Mouse (Mus musculus) MEL (cell line): ENCODE results near the gene Rnf145. TPM values are rescaled to one million over a fixed set of nuclear protein-coding genes. Genes with fewer than 3 reads are reported as not detected.

ENCODE experiments used
- DNase-seq: peaks from one replicate; pipeline ENCODE4 v3.0.0; 2011; ENCODE audit warnings: low read depth, low spot score
- H3K27ac ChIP-seq: 2 replicates; pipeline ENCODE4 v1.5.1; 2012; ENCODE audit warnings: low read depth, mild to moderate bottlenecking, control low read depth, low read length, moderate library complexity; ENCODE audit not compliant: control insufficient read depth
- H3K27me3 ChIP-seq, 2 experiments: fragments of 150-350 bp in 1 of 2; sonication (generic) in 1 of 2; 2 replicates each; pipeline ENCODE4 v1.6.1; 2012; ENCODE audit warnings: low read length in 2 of 2, mild to moderate bottlenecking in 2 of 2, improper control_type of control experiment in 1 of 2, moderate library complexity in 1 of 2; ENCODE audit not compliant: insufficient read depth in 2 of 2, control insufficient read depth in 1 of 2
- H3K36me3 ChIP-seq, 2 experiments: 2 replicates each; pipeline ENCODE4 v1.6.1; 2012 to 2014; ENCODE audit warnings: low read length in 2 of 2, improper control_type of control experiment in 1 of 2, inconsistent platforms in 1 of 2, mild to moderate bottlenecking in 1 of 2; ENCODE audit not compliant: insufficient read depth in 2 of 2, control insufficient read depth in 1 of 2
- H3K4me1 ChIP-seq, 2 experiments: fragments of 150-350 bp in 1 of 2; sonication (generic) in 1 of 2; 2 replicates each; pipeline ENCODE4 v1.6.1; 2012; ENCODE audit warnings: low read length in 2 of 2, improper control_type of control experiment in 1 of 2, mild to moderate bottlenecking in 1 of 2; ENCODE audit not compliant: insufficient read depth in 2 of 2, control insufficient read depth in 1 of 2
- H3K4me3 ChIP-seq, 2 experiments: fragments of 150-350 bp in 1 of 2; sonication (generic) in 1 of 2; 2 replicates each; pipeline ENCODE4 v1.5.1; 2012; ENCODE audit warnings: low read depth in 2 of 2, low read length in 2 of 2, mild to moderate bottlenecking in 2 of 2, moderate library complexity in 2 of 2, control low read depth in 1 of 2, improper control_type of control experiment in 1 of 2; ENCODE audit not compliant: control insufficient read depth in 1 of 2, insufficient read depth in 1 of 2
- H3K79me2 ChIP-seq: 2 replicates; pipeline ENCODE4 v1.6.1; 2012; ENCODE audit warnings: mild to moderate bottlenecking, low read length, moderate library complexity; ENCODE audit not compliant: control insufficient read depth, poor library complexity, insufficient read depth
- H3K9ac ChIP-seq: 2 replicates; pipeline ENCODE4 v1.6.1; 2012; ENCODE audit warnings: low read depth, mild to moderate bottlenecking, control low read depth, low read length, moderate library complexity; ENCODE audit not compliant: control insufficient read depth, poor library complexity, severe bottlenecking
- H3K9me3 ChIP-seq: fragments of 150-350 bp; sonication (generic); replicated peaks from 2 replicates; pipeline ENCODE4 v1.6.1; 2012; ENCODE audit warnings: mild to moderate bottlenecking, low read length, improper control_type of control experiment, moderate library complexity; ENCODE audit not compliant: insufficient read depth
- BHLHE40 ChIP-seq: IDR thresholded peaks from 2 replicates; pipeline ENCODE4 v1.6.1; 2012; ENCODE audit warnings: low read depth, mild to moderate bottlenecking, inconsistent platforms, low read length, improper control_type of control experiment, borderline replicate concordance
- CHD1 ChIP-seq: IDR thresholded peaks from 2 replicates; pipeline ENCODE4 v1.6.1; 2012; ENCODE audit warnings: low read depth, mild to moderate bottlenecking, inconsistent platforms, low read length, improper control_type of control experiment
- E2F4 ChIP-seq: IDR thresholded peaks from 2 replicates; pipeline ENCODE4 v1.6.1; 2011; ENCODE audit warnings: low read depth, low read length, improper control_type of control experiment, borderline replicate concordance
- EP300 ChIP-seq, 2 experiments: IDR thresholded peaks; 2 replicates each; pipeline ENCODE4 v1.6.1; 2011; ENCODE audit warnings: improper control_type of control experiment in 2 of 2, low read length in 2 of 2, low read depth in 1 of 2, mild to moderate bottlenecking in 1 of 2
- ETS1 ChIP-seq: IDR thresholded peaks from 2 replicates; pipeline ENCODE4 v1.6.1; 2012; ENCODE audit warnings: low read depth, mild to moderate bottlenecking, inconsistent platforms, low read length, improper control_type of control experiment, moderate library complexity
- GABPA ChIP-seq: IDR thresholded peaks from 2 replicates; pipeline ENCODE4 v1.6.1; 2012; ENCODE audit warnings: low read depth, mild to moderate bottlenecking, inconsistent platforms, low read length, improper control_type of control experiment, moderate library complexity
- HCFC1 ChIP-seq: IDR thresholded peaks from 2 replicates; pipeline ENCODE4 v1.6.1; 2012; ENCODE audit warnings: low read depth, mild to moderate bottlenecking, inconsistent platforms, low read length, improper control_type of control experiment, moderate library complexity
- KAT2A ChIP-seq: conservative IDR thresholded peaks from 2 replicates; pipeline ENCODE4 v1.6.1; 2012; ENCODE audit warnings: low read depth, low read length, improper control_type of control experiment, inconsistent platforms
- MAZ ChIP-seq: IDR thresholded peaks from 2 replicates; pipeline ENCODE4 v1.6.1; 2012; ENCODE audit warnings: low read depth, mild to moderate bottlenecking, inconsistent platforms, low read length, improper control_type of control experiment
- MYC ChIP-seq: IDR thresholded peaks from 2 replicates; pipeline ENCODE4 v1.6.1; 2011; ENCODE audit warnings: low read depth, mild to moderate bottlenecking, low read length, improper control_type of control experiment, moderate library complexity
- POLR2A ChIP-seq, 2 experiments: IDR thresholded peaks; 2 replicates each; pipeline ENCODE4 v1.6.1; 2011 to 2012; ENCODE audit warnings: low read length in 2 of 2, mild to moderate bottlenecking in 2 of 2, control low read depth in 1 of 2, improper control_type of control experiment in 1 of 2, low read depth in 1 of 2, moderate library complexity in 1 of 2; ENCODE audit not compliant: control insufficient read depth in 1 of 2, insufficient read depth in 1 of 2, poor library complexity in 1 of 2
- POLR2AphosphoS5 ChIP-seq: IDR thresholded peaks from 2 replicates; pipeline ENCODE4 v1.6.1; 2012; ENCODE audit warnings: low read depth, borderline replicate concordance, mild to moderate bottlenecking, inconsistent platforms, low read length, moderate library complexity, mixed read lengths
- SIN3A ChIP-seq: IDR thresholded peaks from 2 replicates; pipeline ENCODE4 v1.6.1; 2012; ENCODE audit warnings: low read length, improper control_type of control experiment, inconsistent platforms
- TAL1 ChIP-seq: IDR thresholded peaks from 2 replicates; pipeline ENCODE4 v1.6.1; 2012; ENCODE audit warnings: mild to moderate bottlenecking, inconsistent platforms, low read length, moderate library complexity, mixed read lengths
- TBP ChIP-seq: IDR thresholded peaks from 2 replicates; pipeline ENCODE4 v1.8.0; 2011; ENCODE audit warnings: low read depth, low read length, improper control_type of control experiment
- TCF12 ChIP-seq: IDR thresholded peaks from 2 replicates; pipeline ENCODE4 v1.6.1; 2014; ENCODE audit warnings: low read depth, mild to moderate bottlenecking, inconsistent platforms, low read length, improper control_type of control experiment, moderate library complexity
- UBTF ChIP-seq: IDR thresholded peaks from 2 replicates; pipeline ENCODE4 v1.6.1; 2012; ENCODE audit warnings: low read depth, mild to moderate bottlenecking, inconsistent platforms, low read length, improper control_type of control experiment, moderate library complexity, borderline replicate concordance; ENCODE audit not compliant: insufficient read depth
- USF2 ChIP-seq, 2 experiments: IDR thresholded peaks; 2 replicates each; pipeline ENCODE4 v1.6.1; 2011 to 2012; ENCODE audit warnings: improper control_type of control experiment in 2 of 2, low read length in 2 of 2, borderline replicate concordance in 1 of 2, inconsistent platforms in 1 of 2, low read depth in 1 of 2, mild to moderate bottlenecking in 1 of 2; ENCODE audit not compliant: insufficient read depth in 1 of 2
- ZC3H11A ChIP-seq: IDR thresholded peaks from 2 replicates; pipeline ENCODE4 v1.6.1; 2012; ENCODE audit warnings: low read depth, mild to moderate bottlenecking, inconsistent platforms, low read length, improper control_type of control experiment
- ZKSCAN1 ChIP-seq: IDR thresholded peaks from 2 replicates; pipeline ENCODE4 v1.6.1; 2012; ENCODE audit warnings: low read depth, mild to moderate bottlenecking, inconsistent platforms, low read length, improper control_type of control experiment, moderate library complexity
- ZMIZ1 ChIP-seq: IDR thresholded peaks from 2 replicates; pipeline ENCODE4 v1.6.1; 2012; ENCODE audit warnings: low read depth, mild to moderate bottlenecking, inconsistent platforms, low read length, improper control_type of control experiment, moderate library complexity
- ZNF384 ChIP-seq: IDR thresholded peaks from 2 replicates; pipeline ENCODE4 v1.6.1; 2012; ENCODE audit warnings: low read depth, mild to moderate bottlenecking, inconsistent platforms, low read length, improper control_type of control experiment
- polyA plus RNA-seq, 2 experiments: library from polyadenylated mRNA; stranded (reverse) in 1 of 2; unstranded in 1 of 2; fragments of >175 nt in 1 of 2; fragments of >200 nt in 1 of 2; gene quantifications; 2 replicates each; pipeline versions ENCODE4 v1.2.1 to v1.2.4; 2012; ENCODE audit warnings: low replicate concordance in 2 of 2, low read depth in 1 of 2; ENCODE audit not compliant: insufficient read length in 2 of 2, insufficient read depth in 1 of 2, missing spikeins in 1 of 2
- total RNA-seq: library from RNA; depleted of rRNA; stranded (reverse); fragments of 300-350 nt; gene quantifications from 2 replicates; pipeline ENCODE4 v1.2.3, GENCODE M21; 2012

Rnf145 gene
- total and polyA plus RNA-seq, 3 experiments: 73.5 to 94.1 TPM; not detected in 1

- H3K9ac ChIP-seq: no peak overlapping the region
- no peaks in the 10 kb centered on the region for H3K36me3 ChIP-seq
- H3K27ac ChIP-seq: no peak overlapping the region
- TF ChIP-seq MYC (no peak), KAT2A (no peak), HCFC1 (no peak), ZMIZ1 (no peak), MAZ (no peak), CHD1 (no peak), POLR2A (IDR thresholded peaks at IDR 0.05; ENCODE audit: control insufficient read depth in 1 of 2, insufficient read depth in 1 of 2, low read depth in 1 of 2, low read length in 2 of 2, poor library complexity in 1 of 2) (no peak), SIN3A (no peak), TAL1 (no peak), TBP (no peak), ZNF384 (no peak), E2F4 (no peak), GABPA (no peak), ZC3H11A (no peak), EP300 (IDR thresholded peaks at IDR 0.05; ENCODE audit: low read depth in 1 of 2, low read length in 2 of 2) (no peak), TCF12 (no peak)
- H3K79me2 ChIP-seq: no peaks in the 10 kb centered on the region
- H3K4me1 ChIP-seq: no peaks in the 10 kb centered on the region
- no peak for DNase-seq
- H3K9me3 ChIP-seq: no peaks in the 10 kb centered on the region
- H3K27me3 ChIP-seq: no peaks in the 10 kb centered on the region; a peak in 1 of 4 replicates
- no peak overlapping the region for H3K4me3 ChIP-seq
Measured at GRCm38 (mm10) chr11:44572781-44573180, 54.0 kb downstream of the Rnf145 start.

DNA sequence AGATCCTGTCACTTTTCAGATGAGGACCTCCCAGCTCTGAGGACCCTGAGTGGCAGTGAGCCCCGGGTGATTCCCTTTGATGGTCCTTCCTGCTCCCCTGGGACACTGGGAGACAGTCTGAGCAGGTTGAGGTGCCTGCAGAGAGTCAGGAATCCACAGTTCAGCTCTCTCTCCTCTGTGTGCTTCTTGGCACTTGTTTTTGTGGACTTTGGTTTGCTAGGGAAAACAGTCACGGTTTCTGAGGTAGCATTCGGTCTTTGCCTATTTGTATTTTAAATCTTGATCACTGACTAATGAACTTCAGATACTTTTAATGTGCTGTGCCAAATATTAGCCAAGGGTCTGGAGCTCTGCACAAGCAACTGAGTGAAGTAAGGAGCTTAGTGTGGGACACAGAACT, 54.6 kb downstream of the Rnf145 start:
- H3K27ac ChIP-seq: no peak overlapping the region
- DNase-seq: no peak
- no peak for TF ChIP-seq UBTF
- TF ChIP-seq TAL1: no peak
- no peak for TF ChIP-seq ZKSCAN1
- no peak for TF ChIP-seq POLR2AphosphoS5
- TF ChIP-seq USF2 (IDR thresholded peaks at IDR 0.05; ENCODE audit: borderline replicate concordance in 1 of 2, insufficient read depth in 1 of 2, low read depth in 1 of 2, low read length in 2 of 2): no peak
- TF ChIP-seq ZC3H11A: no peak
- no peak for TF ChIP-seq ZMIZ1
- no peak for TF ChIP-seq BHLHE40
- no peak for TF ChIP-seq ETS1
- no peak for TF ChIP-seq CHD1
- no peak for TF ChIP-seq E2F4

More for the DNA sequence above, 54.6 kb downstream of the Rnf145 start:
- H3K4me3 ChIP-seq: no peak overlapping the region
- H3K36me3 ChIP-seq: no peaks in the 10 kb centered on the region
- no peaks in the 10 kb centered on the region; a peak in 1 of 4 replicates for H3K27me3 ChIP-seq
- no peak overlapping the region for H3K9ac ChIP-seq
- H3K9me3 ChIP-seq: no peaks in the 10 kb centered on the region
- H3K4me1 ChIP-seq: no peaks in the 10 kb centered on the region
- H3K79me2 ChIP-seq: no peaks in the 10 kb centered on the region
